Mouse (Mus musculus) lung, adult 2 months (tissue): ENCODE results near the gene Fbxo3.

Source experiments
- CTCF ChIP-seq: fragments of 200-500 bp; IDR thresholded peaks from 2 replicates; pipeline ENCODE4 v1.5.1; 2011; ENCODE audit warnings: mild to moderate bottlenecking, low read length, control low read depth; ENCODE audit not compliant: insufficient read depth
- POLR2A ChIP-seq: fragments of 200-500 bp; IDR thresholded peaks from 2 replicates; pipeline ENCODE4 v1.6.1; 2011; ENCODE audit warnings: low read depth, mild to moderate bottlenecking, control low read depth, low read length, borderline replicate concordance; ENCODE audit errors: extremely low read depth

DNA sequence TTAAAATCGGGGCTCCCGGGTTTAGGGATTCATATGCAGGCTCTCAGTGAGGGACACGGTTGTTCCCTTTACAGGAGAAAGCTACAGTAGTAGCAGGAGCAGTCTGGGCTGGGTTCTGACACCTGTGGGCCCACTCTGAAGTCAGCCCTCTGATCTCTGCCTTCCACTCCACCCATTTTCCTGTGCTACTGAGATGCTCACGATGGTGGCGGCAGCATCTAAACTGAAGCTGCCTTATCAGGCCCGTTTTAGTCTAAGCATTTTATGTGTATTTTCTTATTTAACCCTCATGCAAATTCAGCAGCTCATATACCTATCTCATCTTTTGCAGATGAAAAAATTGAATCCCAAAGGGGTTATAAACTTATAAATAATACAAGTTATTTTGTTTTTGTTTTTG is 77.3 kb downstream of the Fbxo3 start:
- TF ChIP-seq POLR2A, result no peak
- no peak for TF ChIP-seq CTCF
